Mouse (Mus musculus): ENCODE results near the gene Scpep1.
"Not testable (repeated sequence)": the region's sequence is repeated elsewhere in the genome, so short reads cannot be mapped to it uniquely, and the experiment has no call there.

Gene Scpep1

GRCm38 (mm10) chr11:88955217-88955969 is at the start of gene Scpep1:
Scpep1 (minus strand) TSS chr11:88955465.
- DNase-seq = peak; percentile 97 to 98

- DNase-seq = no peak
Observed at GRCm38 (mm10) chr11:89003726-89004125, 48.5 kb upstream of the Scpep1 start.

- DNase-seq = no peak
Observed at GRCm38 (mm10) chr11:89003078-89003477, 47.8 kb upstream of the Scpep1 start.

- no peak for DNase-seq
Observed at GRCm38 (mm10) chr11:89002621-89003020, 47.4 kb upstream of the Scpep1 start.

- no peak for DNase-seq
Observed at GRCm38 (mm10) chr11:89002068-89002467, 46.8 kb upstream of the Scpep1 start.

- no peak for DNase-seq
Observed at GRCm38 (mm10) chr11:89001569-89001968, 46.3 kb upstream of the Scpep1 start.

- DNase-seq = no peak
Observed at GRCm38 (mm10) chr11:89000527-89000819, 45.2 kb upstream of the Scpep1 start.

GRCm38 (mm10) chr11:88999723-89000526 is 44.7 kb upstream of the Scpep1 start:
- no peak for DNase-seq

GRCm38 (mm10) chr11:88998974-88999722 is 43.9 kb upstream of the Scpep1 start, which contains the start of gene Trim25:
Trim25 (plus strand) TSS chr11:88999376.
- peak; percentile 93 to 96 for DNase-seq

GRCm38 (mm10) chr11:88998406-88998805 is 43.1 kb upstream of the Scpep1 start:
- no peak for DNase-seq

GRCm38 (mm10) chr11:88997343-88997742 is 42.1 kb upstream of the Scpep1 start:
- DNase-seq = not testable (repeated sequence)

GRCm38 (mm10) chr11:88996427-88996826 is 41.2 kb upstream of the Scpep1 start:
- DNase-seq = no peak

GRCm38 (mm10) chr11:88995616-88996015 is 40.4 kb upstream of the Scpep1 start:
- no peak for DNase-seq

GRCm38 (mm10) chr11:88994492-88994891 is 39.2 kb upstream of the Scpep1 start:
- no peak for DNase-seq

- peak; percentile 78 to 80 for DNase-seq
Observed at GRCm38 (mm10) chr11:88993625-88994024, 38.4 kb upstream of the Scpep1 start.

- DNase-seq = no peak
Observed at GRCm38 (mm10) chr11:88993186-88993585, 37.9 kb upstream of the Scpep1 start.

GRCm38 (mm10) chr11:88989530-88989929 is 34.3 kb upstream of the Scpep1 start:
- DNase-seq = no peak

- DNase-seq = no peak
Observed at GRCm38 (mm10) chr11:88988956-88989355, 33.7 kb upstream of the Scpep1 start.

- no peak for DNase-seq
Observed at GRCm38 (mm10) chr11:88986616-88987015, 31.4 kb upstream of the Scpep1 start.

- no peak for DNase-seq
Observed at GRCm38 (mm10) chr11:88981337-88981736, 26.1 kb upstream of the Scpep1 start.

- no peak for DNase-seq
Observed at GRCm38 (mm10) chr11:88977188-88977587, 21.9 kb upstream of the Scpep1 start.

- DNase-seq = no peak
Observed at GRCm38 (mm10) chr11:88976320-88976719, 21.1 kb upstream of the Scpep1 start.

Data from thymus, postnatal 36 days (tissue).